Mouse (Mus musculus) heart, adult 2 months (tissue): ENCODE results near the gene Pold4.

ENCODE experiments used
- CTCF ChIP-seq: fragments of 200-600 bp; IDR thresholded peaks from 2 replicates; pipeline ENCODE4 v1.8.1; 2022; ENCODE audit warnings: antibody characterized with exemption, mild to moderate bottlenecking, moderate library complexity
- POLR2A ChIP-seq: fragments of 200-500 bp; IDR thresholded peaks from 2 replicates; pipeline ENCODE4 v1.6.1; 2011; ENCODE audit warnings: mild to moderate bottlenecking, low read depth, low read length, control low read depth; ENCODE audit not compliant: insufficient read depth

GRCm38 (mm10) chr19:4196048-4196447 lies 35.7 kb upstream of the Pold4 start:
- TF ChIP-seq CTCF: no peak
- TF ChIP-seq POLR2A: no peak
